Mouse (Mus musculus): ENCODE results near the gene Rhoc.

DNA sequence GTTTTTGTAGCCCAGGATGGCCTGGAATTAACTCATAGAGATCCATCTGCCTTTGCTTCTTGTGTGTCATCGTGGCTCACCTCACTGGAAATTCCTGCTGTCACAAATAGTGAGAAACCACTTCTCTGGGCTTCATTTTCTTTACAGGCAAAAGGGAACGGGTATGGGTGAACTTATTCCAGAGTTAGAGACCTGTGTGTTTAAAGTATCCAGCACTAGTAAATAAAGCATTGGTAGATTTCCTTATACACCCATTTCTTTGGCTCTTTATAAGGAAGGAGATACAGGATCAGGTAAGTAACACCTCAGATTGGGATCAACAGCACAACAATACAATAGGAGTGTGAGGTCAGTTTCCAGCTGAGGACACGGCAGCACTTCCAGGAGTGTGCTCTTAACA, at the start of gene Rhoc:
- TF ChIP-seq MAX (IDR thresholded peaks at IDR 0.05; ENCODE audit: low read length) (no peak), TCF12 (IDR thresholded peaks at IDR 0.05; ENCODE audit: low read depth, low read length) (no peak), POLR2A (IDR thresholded peaks at IDR 0.05; ENCODE audit: low read depth, low read length) (no peak), BHLHE40 (IDR thresholded peaks at IDR 0.05; ENCODE audit: low read depth, low read length) (no peak), CTCF (conservative IDR thresholded peaks at IDR 0.05 in 1 of 2, IDR thresholded peaks at IDR 0.05 in 1 of 2; ENCODE audit: low read depth in 2 of 2, low read length in 2 of 2) (no peak), ZKSCAN1 (IDR thresholded peaks at IDR 0.05; ENCODE audit: borderline replicate concordance, low read depth, low read length) (no peak), ZC3H11A (IDR thresholded peaks at IDR 0.05; ENCODE audit: low read depth, low read length) (no peak), ETS1 (conservative IDR thresholded peaks at IDR 0.05; ENCODE audit: low read depth, low read length) (no peak)

Data from CH12.LX (cell line).